Mouse (Mus musculus) stomach, embryonic 16.5 days (tissue): ENCODE data around the gene Parp3. TPM values are rescaled to one million over a fixed set of nuclear protein-coding genes. Genes with fewer than 3 reads are reported as not detected.

Source experiments
- ATAC-seq: fragments of 200-750 bp; cut with Nextera tagmentation; 2 replicates; pipeline ENCODE4 v1.8.0; 2017; ENCODE audit warnings: moderate number of reproducible peaks, moderate TSS enrichment; ENCODE audit not compliant: insufficient read depth, low FRiP score
- H3K27ac ChIP-seq: fragments of 300-500 bp; sonication (generic); 2 replicates; pipeline ENCODE4 v1.5.1; 2014; ENCODE audit warnings: low read length
- H3K27me3 ChIP-seq: fragments of 300-500 bp; sonication (generic); 2 replicates; pipeline ENCODE4 v1.6.1; 2014; ENCODE audit warnings: low read length, control low read depth, mixed read lengths; ENCODE audit not compliant: control insufficient read depth, insufficient read depth
- H3K36me3 ChIP-seq: fragments of 300-500 bp; sonication (generic); 2 replicates; pipeline ENCODE4 v1.6.1; 2014; ENCODE audit warnings: low read length; ENCODE audit not compliant: control insufficient read depth, insufficient read depth
- H3K4me1 ChIP-seq: fragments of 300-500 bp; sonication (generic); 2 replicates; pipeline ENCODE4 v1.6.1; 2014; ENCODE audit warnings: low read length, control low read depth, mixed read lengths; ENCODE audit not compliant: control insufficient read depth, insufficient read depth
- H3K4me2 ChIP-seq: fragments of 300-500 bp; sonication (generic); 2 replicates; pipeline ENCODE4 v1.6.1; 2014; ENCODE audit warnings: low read depth, low read length, mixed read lengths
- H3K4me3 ChIP-seq: fragments of 300-500 bp; sonication (generic); replicated peaks from 2 replicates; pipeline ENCODE4 v1.5.1; 2014; ENCODE audit warnings: mild to moderate bottlenecking, low read length
- H3K9ac ChIP-seq: fragments of 300-500 bp; sonication (generic); 2 replicates; pipeline ENCODE4 v1.6.1; 2014; ENCODE audit warnings: low read length
- H3K9me3 ChIP-seq: fragments of 300-500 bp; sonication (generic); replicated peaks from 2 replicates; pipeline ENCODE4 v1.6.1; 2016; ENCODE audit warnings: low read length, control low read depth; ENCODE audit not compliant: control insufficient read depth
- WGBS: fragments of 180-500 bp; shearing (Covaris S2); extraction: QIAGEN DNeasy Blood & Tissue Kit; methylation state at CpG from one replicate; pipeline ENCODE4 v1.1.7; 2014; 5-methylcytosine and 5-hydroxymethylcytosine counted together
- polyA plus RNA-seq: library from polyadenylated mRNA; unstranded; fragments of >200 nt; fragmentation: Nextera tagmentation; extraction: Ambion mirVana; gene quantifications from 2 replicates; pipeline ENCODE4 v1.2.1, GENCODE M21; 2015

Gene Parp3
- polyA plus RNA-seq, 1 experiment from 2014 or later: 6.7 TPM

GRCm38 (mm10) chr9:106456325-106457162 is 20.2 kb downstream of the Parp3 start:
- H3K4me1 ChIP-seq: peaks cover 36% of the 10 kb centered on the region
- peak overlapping the region; percentile 67; the same call in 1 of the 2 replicates for H3K4me2 ChIP-seq
- H3K36me3 ChIP-seq: peaks cover 8% of the 10 kb centered on the region; the same call in 1 of the 2 replicates
- WGBS: 38% methylated on average over 15 of the region's 15 CpGs
- H3K27ac ChIP-seq: peak overlapping the region; percentile 23; the same call in 1 of the 2 replicates
- no peak for ATAC-seq
- H3K9me3 ChIP-seq: no peaks in the 10 kb centered on the region
- no peak overlapping the region for H3K4me3 ChIP-seq
- peak overlapping the region; percentile 52; the same call in 1 of the 2 replicates for H3K9ac ChIP-seq
- H3K27me3 ChIP-seq: no peaks in the 10 kb centered on the region

- no peak for ATAC-seq
- Histone ChIP-seq H3K27me3 (no peaks in the 10 kb centered on the region), H3K9ac (peak overlapping the region; percentile 83), H3K9me3 (no peaks in the 10 kb centered on the region), H3K36me3 (no peaks in the 10 kb centered on the region), H3K4me3 (peak overlapping the region; percentile 69), H3K4me1 (peaks cover 50% of the 10 kb centered on the region), H3K27ac (peak overlapping the region; percentile 58), H3K4me2 (peak overlapping the region; percentile 67)
- WGBS: 12% methylated on average over 17 of the region's 17 CpGs
These were observed 21.7 kb downstream of the Parp3 start for GRCm38 (mm10) chr9:106454888-106455681.

GRCm38 (mm10) chr9:106454071-106454761 is 22.5 kb downstream of the Parp3 start:
- H3K36me3 ChIP-seq: no peaks in the 10 kb centered on the region
- no peaks in the 10 kb centered on the region for H3K9me3 ChIP-seq
- peak overlapping the region; percentile 69 for H3K4me3 ChIP-seq
- WGBS: 1% methylated on average over 20 of the region's 20 CpGs
- H3K27me3 ChIP-seq: no peaks in the 10 kb centered on the region
- peak; percentile 11; the same call in 1 of the 2 replicates for ATAC-seq
- peak overlapping the region; percentile 77 for H3K27ac ChIP-seq
- H3K4me1 ChIP-seq: peaks cover 56% of the 10 kb centered on the region
- H3K4me2 ChIP-seq: peak overlapping the region; percentile 67
- peak overlapping the region; percentile 83 for H3K9ac ChIP-seq

- Histone ChIP-seq H3K36me3 (no peaks in the 10 kb centered on the region), H3K27me3 (no peaks in the 10 kb centered on the region), H3K4me2 (peak within 1 kb of the TSS; percentile 67), H3K4me3 (peak within 1 kb of the TSS; percentile 69), H3K9ac (peak within 1 kb of the TSS; percentile 83), H3K4me1 (peaks cover 60% of the 10 kb centered on the region), H3K27ac (peak within 1 kb of the TSS; percentile 77), H3K9me3 (no peaks in the 10 kb centered on the region)
- peak; percentile 79 for ATAC-seq
- under 1% methylated on average over 35 of the region's 74 CpGs for WGBS
These were observed 23.3 kb downstream of the Parp3 start, which contains the start of gene Pcbp4 for GRCm38 (mm10) chr9:106453271-106454070. Gene Pcbp4, plus strand, starts transcription at chr9:106453291.

DNA sequence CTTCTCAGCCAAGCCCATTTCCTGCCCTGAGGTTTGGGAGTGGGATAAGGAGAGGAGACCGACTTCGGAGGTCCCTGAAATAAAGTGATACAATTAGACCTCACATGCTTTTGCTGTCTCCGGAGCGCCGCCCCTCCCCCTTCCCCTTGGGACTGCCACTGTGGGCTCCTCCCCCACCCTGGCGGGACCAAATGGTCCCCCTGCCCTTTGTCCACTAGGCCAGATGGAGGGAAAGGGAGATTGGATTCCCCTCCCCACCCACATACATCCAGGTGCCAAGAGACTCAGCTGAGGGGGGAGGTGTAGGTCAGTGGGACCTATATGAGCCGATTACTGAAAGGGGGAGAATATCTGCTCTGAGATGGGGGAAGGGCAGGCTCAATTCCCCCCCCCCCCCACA is 23.9 kb downstream of the Parp3 start:
- H3K27me3 ChIP-seq: no peaks in the 10 kb centered on the region
- H3K4me2 ChIP-seq: peak overlapping the region; percentile 67
- peaks cover 65% of the 10 kb centered on the region for H3K4me1 ChIP-seq
- peak overlapping the region; percentile 33; the same call in 1 of the 2 replicates for H3K9ac ChIP-seq
- no peaks in the 10 kb centered on the region for H3K36me3 ChIP-seq
- H3K9me3 ChIP-seq: no peaks in the 10 kb centered on the region
- ATAC-seq: no peak
- peak overlapping the region; percentile 69 for H3K4me3 ChIP-seq
- no peak overlapping the region for H3K27ac ChIP-seq
- 8% methylated on average over 7 of the region's 7 CpGs for WGBS

GRCm38 (mm10) chr9:106452351-106452750 is 24.4 kb downstream of the Parp3 start:
- ATAC-seq: no peak
- H3K4me3 ChIP-seq: no peak overlapping the region
- H3K4me2 ChIP-seq: no peak overlapping the region
- H3K9me3 ChIP-seq: no peaks in the 10 kb centered on the region
- no peaks in the 10 kb centered on the region for H3K27me3 ChIP-seq
- H3K27ac ChIP-seq: no peak overlapping the region
- H3K9ac ChIP-seq: no peak overlapping the region
- no peaks in the 10 kb centered on the region for H3K36me3 ChIP-seq
- 42% methylated on average over 6 of the region's 6 CpGs for WGBS
- H3K4me1 ChIP-seq: peaks cover 68% of the 10 kb centered on the region

GRCm38 (mm10) chr9:106451899-106452298 is 24.9 kb downstream of the Parp3 start:
- Histone ChIP-seq H3K9ac (no peak overlapping the region), H3K4me1 (peaks cover 68% of the 10 kb centered on the region), H3K9me3 (no peaks in the 10 kb centered on the region), H3K4me3 (no peak overlapping the region), H3K4me2 (no peak overlapping the region), H3K27ac (no peak overlapping the region), H3K36me3 (no peaks in the 10 kb centered on the region), H3K27me3 (no peaks in the 10 kb centered on the region)
- WGBS: 63% methylated on average over 2 of the region's 2 CpGs
- ATAC-seq: no peak

DNA sequence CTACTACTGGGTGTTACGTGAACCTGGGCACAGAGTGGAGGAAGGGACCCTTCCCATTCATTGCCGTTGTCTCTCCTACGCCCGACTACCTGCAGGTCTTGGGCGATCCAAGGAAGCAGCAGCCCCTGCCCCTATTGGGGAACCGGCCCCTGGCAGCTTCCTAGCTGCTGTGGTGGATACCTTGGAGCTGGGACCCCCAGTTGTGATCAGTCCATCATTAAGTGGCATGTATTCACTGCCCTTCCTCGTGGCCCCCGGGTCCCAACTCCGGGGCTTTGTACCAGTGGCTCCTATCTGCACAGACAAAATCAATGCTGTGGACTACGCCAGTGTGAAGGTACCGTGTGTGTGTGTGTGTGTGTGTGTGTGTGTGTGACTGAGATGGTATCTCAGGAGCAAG is 25.5 kb downstream of the Parp3 start:
- Histone ChIP-seq H3K36me3 (no peaks in the 10 kb centered on the region), H3K9me3 (no peaks in the 10 kb centered on the region), H3K4me1 (peaks cover 68% of the 10 kb centered on the region), H3K27me3 (no peaks in the 10 kb centered on the region), H3K9ac (0 out of 2 replicates have a peak overlapping the region, but pooled peaks have one; percentile 10), H3K27ac (no peak overlapping the region), H3K4me2 (0 out of 2 replicates have a peak overlapping the region, but pooled peaks have one; percentile 7), H3K4me3 (no peak overlapping the region)
- no peak for ATAC-seq
- 68% methylated on average over 11 of the region's 11 CpGs for WGBS
